Mouse (Mus musculus): ENCODE measurements around the gene Tsc22d4. TPM values are rescaled to one million over a fixed set of nuclear protein-coding genes. Genes with fewer than 3 reads are reported as not detected.

Gene Tsc22d4
- 23.0 and 26.8 TPM in 2 replicates for polyA plus RNA-seq (2012; rRNA removed)
- polyA plus RNA-seq (2014; fragmentation: Nextera tagmentation; extraction: Ambion mirVana): 49.7 and 62.2 TPM in 2 replicates

GRCm38 (mm10) chr5:137745214-137746171 is at the start of gene Tsc22d4:
Gene Tsc22d4 (plus strand): TSS chr5:137745730.
- Histone ChIP-seq H3K4me3 (ENCODE audit: insufficient read depth in 1 of 2, low read depth in 2 of 2, low read length in 2 of 2) (peak within 1 kb of the TSS; percentile 81 to 96), H3K9me3 (ENCODE audit: control insufficient read depth, low read length) (no peaks in the 10 kb centered on the region), H3K27me3 (ENCODE audit: control insufficient read depth, insufficient read depth, low read length) (no peaks in the 10 kb centered on the region), H3K36me3 (replicated peaks; ENCODE audit: control insufficient read depth, insufficient read depth, low read depth) (peaks cover 3% of the 10 kb centered on the region; the same call in 1 of the 2 replicates), H3K4me2 (ENCODE audit: low read depth) (peak within 1 kb of the TSS; percentile 100), H3K9ac (replicated peaks) (peak within 1 kb of the TSS; percentile 94), H3K27ac (peak within 1 kb of the TSS; percentile 98), H3K4me1 (replicated peaks; ENCODE audit: control insufficient read depth in 2 of 2, insufficient read depth in 2 of 2, low read length in 1 of 2) (peaks cover 31 to 37% of the 10 kb centered on the region in 2 experiments)
- DNase-seq (ENCODE audit: low read depth in 3 of 3, low spot score in 3 of 3): peak; percentile 69 to 78 (median 72)
- peak; percentile 76 for ATAC-seq (ENCODE audit: insufficient read depth)
- peak; percentile 49; the same call in 1 of the 2 replicates for TF ChIP-seq EP300 (IDR thresholded peaks at IDR 0.05; ENCODE audit: low read depth)
- no peak for TF ChIP-seq CTCF (IDR thresholded peaks at IDR 0.05; ENCODE audit: low read depth)
- WGBS (ENCODE audit: insufficient replicate concordance): 5% methylated on average over 28 of the region's 28 CpGs

- Histone ChIP-seq H3K27me3 (ENCODE audit: control insufficient read depth, insufficient read depth, low read length) (no peaks in the 10 kb centered on the region), H3K36me3 (replicated peaks; ENCODE audit: control insufficient read depth, insufficient read depth, low read depth) (no peaks in the 10 kb centered on the region), H3K9ac (replicated peaks) (no peak overlapping the region), H3K27ac (no peak overlapping the region), H3K4me2 (ENCODE audit: low read depth) (no peak overlapping the region), H3K4me3 (ENCODE audit: insufficient read depth in 1 of 2, low read depth in 2 of 2, low read length in 2 of 2) (no peak overlapping the region), H3K4me1 (replicated peaks; ENCODE audit: control insufficient read depth in 2 of 2, insufficient read depth in 2 of 2, low read length in 1 of 2) (peaks cover 7 to 13% of the 10 kb centered on the region in 2 experiments), H3K9me3 (ENCODE audit: control insufficient read depth, low read length) (no peaks in the 10 kb centered on the region)
- no peak for TF ChIP-seq EP300 (IDR thresholded peaks at IDR 0.05; ENCODE audit: low read depth)
- WGBS (ENCODE audit: insufficient replicate concordance): 31% methylated on average over 4 of the region's 4 CpGs
- DNase-seq (ENCODE audit: low read depth in 3 of 3, low spot score in 3 of 3) (no peak), ATAC-seq (ENCODE audit: insufficient read depth) (no peak)
Observed at GRCm38 (mm10) chr5:137695930-137696329, 49.6 kb upstream of the Tsc22d4 start.

- no peaks in the 10 kb centered on the region for H3K9me3 ChIP-seq (ENCODE audit: control insufficient read depth, low read length)
- TF ChIP-seq EP300 (IDR thresholded peaks at IDR 0.05; ENCODE audit: low read depth): no peak
- no peak for TF ChIP-seq CTCF (IDR thresholded peaks at IDR 0.05; ENCODE audit: low read depth)
- ATAC-seq (ENCODE audit: insufficient read depth): no peak
- H3K9ac ChIP-seq (replicated peaks): no peak overlapping the region; the same call in 1 of the 2 replicates
- H3K27me3 ChIP-seq (ENCODE audit: control insufficient read depth, insufficient read depth, low read length): no peaks in the 10 kb centered on the region
- H3K4me2 ChIP-seq (ENCODE audit: low read depth): no peak overlapping the region
- no peak overlapping the region; the same call in 1 of the 2 replicates for H3K27ac ChIP-seq
- H3K4me3 ChIP-seq (ENCODE audit: insufficient read depth in 1 of 2, low read depth in 2 of 2, low read length in 2 of 2): no peak overlapping the region
- H3K36me3 ChIP-seq (replicated peaks; ENCODE audit: control insufficient read depth, insufficient read depth, low read depth): no peaks in the 10 kb centered on the region
- DNase-seq (ENCODE audit: low read depth in 3 of 3, low spot score in 3 of 3): no peak
- peaks cover 7 to 13% of the 10 kb centered on the region in 2 experiments for H3K4me1 ChIP-seq (replicated peaks; ENCODE audit: control insufficient read depth in 2 of 2, insufficient read depth in 2 of 2, low read length in 1 of 2)
- WGBS (ENCODE audit: insufficient replicate concordance): 67% methylated on average over 3 of the region's 3 CpGs
Observed at GRCm38 (mm10) chr5:137699080-137699479, 46.5 kb upstream of the Tsc22d4 start.

GRCm38 (mm10) chr5:137699850-137700249 is 45.7 kb upstream of the Tsc22d4 start:
- Histone ChIP-seq H3K27ac (peak overlapping the region; percentile 14; the same call in 1 of the 2 replicates), H3K4me2 (ENCODE audit: low read depth) (no peak overlapping the region), H3K4me3 (ENCODE audit: insufficient read depth in 1 of 2, low read depth in 2 of 2, low read length in 2 of 2) (no peak overlapping the region), H3K9ac (replicated peaks) (no peak overlapping the region), H3K36me3 (replicated peaks; ENCODE audit: control insufficient read depth, insufficient read depth, low read depth) (no peaks in the 10 kb centered on the region), H3K9me3 (ENCODE audit: control insufficient read depth, low read length) (no peaks in the 10 kb centered on the region), H3K4me1 (replicated peaks; ENCODE audit: control insufficient read depth in 2 of 2, insufficient read depth in 2 of 2, low read length in 1 of 2) (peaks cover 7 to 13% of the 10 kb centered on the region in 2 experiments), H3K27me3 (ENCODE audit: control insufficient read depth, insufficient read depth, low read length) (no peaks in the 10 kb centered on the region)
- ATAC-seq (ENCODE audit: insufficient read depth) (peak; percentile 81), DNase-seq (ENCODE audit: low read depth in 3 of 3, low spot score in 3 of 3) (no peak)
- 26% methylated on average over 2 of the region's 2 CpGs for WGBS (ENCODE audit: insufficient replicate concordance)
- TF ChIP-seq EP300 (IDR thresholded peaks at IDR 0.05; ENCODE audit: low read depth): peak; percentile 52
- TF ChIP-seq CTCF (IDR thresholded peaks at IDR 0.05; ENCODE audit: low read depth): no peak

GRCm38 (mm10) chr5:137705242-137705641 is 40.3 kb upstream of the Tsc22d4 start:
- no peak for ATAC-seq (ENCODE audit: insufficient read depth)
- no peak overlapping the region for H3K9ac ChIP-seq (replicated peaks)
- TF ChIP-seq EP300 (IDR thresholded peaks at IDR 0.05; ENCODE audit: low read depth): no peak
- TF ChIP-seq CTCF (IDR thresholded peaks at IDR 0.05; ENCODE audit: low read depth): no peak

More at GRCm38 (mm10) chr5:137705242-137705641, 40.3 kb upstream of the Tsc22d4 start:
- no peaks in the 10 kb centered on the region for H3K27me3 ChIP-seq (ENCODE audit: control insufficient read depth, insufficient read depth, low read length)
- no peak for DNase-seq (ENCODE audit: low read depth in 3 of 3, low spot score in 3 of 3)
- H3K4me2 ChIP-seq (ENCODE audit: low read depth): no peak overlapping the region
- H3K4me3 ChIP-seq (ENCODE audit: insufficient read depth in 1 of 2, low read depth in 2 of 2, low read length in 2 of 2): no peak overlapping the region
- WGBS (ENCODE audit: insufficient replicate concordance): 17% methylated on average over 6 of the region's 6 CpGs
- H3K36me3 ChIP-seq (replicated peaks; ENCODE audit: control insufficient read depth, insufficient read depth, low read depth): no peaks in the 10 kb centered on the region
- H3K4me1 ChIP-seq (replicated peaks; ENCODE audit: control insufficient read depth in 2 of 2, insufficient read depth in 2 of 2, low read length in 1 of 2): peaks cover 4 to 8% of the 10 kb centered on the region in 2 experiments
- H3K27ac ChIP-seq: no peak overlapping the region
- no peaks in the 10 kb centered on the region for H3K9me3 ChIP-seq (ENCODE audit: control insufficient read depth, low read length)
